13 mouse cellular contexts compared by ENCODE assay signal in the genomic region with DNA sequence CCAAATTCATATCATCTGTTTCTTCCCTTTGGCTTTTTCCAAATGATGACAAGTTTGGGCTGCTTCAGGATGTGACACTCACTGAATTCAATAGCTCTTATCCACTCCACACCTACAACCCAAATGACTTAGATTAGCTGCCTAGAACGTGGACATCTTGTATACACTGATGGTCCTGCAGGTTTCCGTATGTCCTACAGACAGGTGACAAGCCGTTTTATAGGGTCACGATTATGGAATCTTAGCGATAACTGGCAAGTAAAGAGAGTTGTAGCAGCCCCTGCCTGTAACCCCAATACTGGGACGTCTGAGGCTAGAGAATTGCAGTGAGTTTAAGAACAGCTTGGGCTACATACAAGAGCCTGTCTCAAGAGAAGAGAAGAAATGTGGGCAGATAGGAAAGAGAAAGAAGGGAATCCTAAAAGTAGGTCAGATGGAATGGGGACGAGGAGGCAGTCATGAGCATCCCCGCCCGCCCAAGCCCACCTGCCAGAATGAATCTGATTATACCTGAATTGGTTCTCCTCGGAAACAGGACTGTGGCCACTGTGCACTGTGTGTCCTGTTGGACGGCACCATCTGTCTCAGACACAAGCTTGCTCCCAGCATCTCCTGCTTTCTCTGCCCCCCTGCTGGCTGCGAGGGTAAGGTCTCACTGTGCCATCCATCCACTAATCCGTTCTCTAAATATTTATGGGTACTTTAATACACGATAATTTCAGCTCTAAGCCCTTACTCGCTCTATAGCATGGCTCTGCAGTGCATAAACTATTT. TPM values are rescaled to one million over a fixed set of nuclear protein-coding genes. Genes with fewer than 3 reads are reported as not detected.
DNase-seq lines count a peak whose midpoint lies in the region; ATAC-seq and TF ChIP-seq lines count a peak whose summit lies in the region.
"Had no signal": no experiment of that assay in that cellular context is flagged by ENCODE, and none has a peak within 500 bp of the region (broad histone marks: within the 10 kb centered on the region; RNA-seq: fewer than 3 reads in every experiment).

No protein-coding gene starts in this region.

- H3K27ac ChIP-seq in layer of hippocampus, adult 2 months: no peak overlapping the region
- H3K27ac ChIP-seq in midbrain, postnatal 0 days (ENCODE audit: low read depth, low read length): no peak overlapping the region
- H3K27ac ChIP-seq: limb, embryonic 12.5 days; macrophage had no signal

- 67% methylated on average over 15 of the region's 15 CpGs for WGBS in midbrain, postnatal 0 days

- peak; percentile 47; the same call in 1 of the 2 replicates for ATAC-seq in midbrain, postnatal 0 days (ENCODE audit: low FRiP score)
- ATAC-seq in inflammation-experienced regulatory T-cells, adult 6 months: no peak
- ATAC-seq: activated CD4-positive, CD25-positive, alpha-beta regulatory T cell, adult 4 months had no signal

- H3K9ac ChIP-seq in midbrain, postnatal 0 days (replicated peaks; ENCODE audit: low read length, poor library complexity, severe bottlenecking): no peak overlapping the region
- H3K9ac ChIP-seq: limb, embryonic 12.5 days had no signal

- no peaks in the 10 kb centered on the region for H3K27me3 ChIP-seq in midbrain, postnatal 0 days (ENCODE audit: insufficient read depth, low read length)

- peak; percentile 42 for TF ChIP-seq CTCF in layer of hippocampus, adult 2 months (conservative IDR thresholded peaks at IDR 0.05)
- TF ChIP-seq CTCF in midbrain, postnatal 0 days (IDR thresholded peaks at IDR 0.05): peak; percentile 32; the same call in 1 of the 2 replicates

- H3K4me3 ChIP-seq in layer of hippocampus, adult 2 months: no peak overlapping the region
- no peak overlapping the region for H3K4me3 ChIP-seq in midbrain, postnatal 0 days (ENCODE audit: low read depth, low read length)
- H3K4me3 ChIP-seq: limb, embryonic 12.5 days had no signal

- no peaks in the 10 kb centered on the region for H3K36me3 ChIP-seq in midbrain, postnatal 0 days (ENCODE audit: insufficient read depth, low read length)
- H3K36me3 ChIP-seq: limb, embryonic 12.5 days had no signal

- no peaks in the 10 kb centered on the region for H3K4me1 ChIP-seq in midbrain, postnatal 0 days (ENCODE audit: insufficient read depth, low read length)

- H3K4me2 ChIP-seq in midbrain, postnatal 0 days (ENCODE audit: low read depth, low read length, poor library complexity, severe bottlenecking): no peak overlapping the region
- H3K4me2 ChIP-seq: limb, embryonic 12.5 days had no signal

- no peaks in the 10 kb centered on the region for H3K9me3 ChIP-seq in midbrain, postnatal 0 days (ENCODE audit: low read length)
- H3K9me3 ChIP-seq: limb, embryonic 12.5 days had no signal

- DNase-seq in layer of hippocampus, adult 2 months (ENCODE audit: low spot score in 2 of 2): no peak
- DNase-seq in layer of hippocampus, adult 11-12 months (ENCODE audit: low spot score): no peak
- peak; percentile 80 for DNase-seq in cerebellum, adult 11 months
- peak; percentile 76 for DNase-seq in cerebellum, adult 8-10 months
- peak; percentile 37 for DNase-seq in midbrain, postnatal 0 days (ENCODE audit: low spot score)
- no peak for DNase-seq in thymus, postnatal 14 days
- DNase-seq: kidney, postnatal 36 days; layer of hippocampus, postnatal 36 days; right cerebral cortex, postnatal 4 days had no signal

RNA-seq across cellular contexts. Expression of gene Foxn2, which starts 39.6 kb away (rescaled TPM):
- total RNA-seq in layer of hippocampus, adult 2 months (2021): 10 to 100 TPM; 24.7 to 26.3 TPM
- total RNA-seq in midbrain, postnatal 0 days (2014; rRNA removed): 7.7 and 12.7 TPM in 2 replicates
- 4.5 and 5.3 TPM in 2 replicates for polyA plus RNA-seq in midbrain, postnatal 0 days (2015; fragmentation: Nextera tagmentation; extraction: Ambion mirVana)
- polyA plus RNA-seq in inflammation-experienced regulatory T-cells, adult 6 months (2017; shearing (Covaris generic)): 10 to 100 TPM; 36.0 to 43.5 (median 43.0) TPM

Comparison
In these comparisons a context has a peak if more than half of its experiments do, and no peak if none do; other contexts are left out.
1. DNase-seq: peak in cerebellum, adult 11 months (single experiment), cerebellum, adult 8-10 months (single experiment) and midbrain, postnatal 0 days (single experiment); none in layer of hippocampus, adult 2 months (0 of 2), layer of hippocampus, adult 11-12 months (single experiment) and thymus, postnatal 14 days (single experiment).